Mouse (Mus musculus): ENCODE measurements at regions not wholly inside any gene's neighbourhood (a gene's known extent, or its start where the extent isn't known, plus 50 kb on each side); places are given as distances from the start of the nearest gene placed in this dataset.
A peak's percentile ranks its signal among the peaks of the same experiment; 100 is the strongest.

- no peak for ATAC-seq (ENCODE audit: insufficient number of reproducible peaks, insufficient read depth, low FRiP score, low read depth)
- Histone ChIP-seq H3K27ac (replicated peaks in 1 of 2; ENCODE audit: control insufficient read depth in 1 of 2, insufficient read depth in 1 of 2, low read depth in 2 of 2, low read length in 2 of 2) (no peak overlapping the region), H3K4me1 (ENCODE audit: control insufficient read depth in 2 of 2, insufficient read depth in 2 of 2, low read length in 2 of 2) (no peaks in the 10 kb centered on the region), H3K9me3 (ENCODE audit: control insufficient read depth, low read length) (no peaks in the 10 kb centered on the region), H3K27me3 (ENCODE audit: control insufficient read depth, insufficient read depth, low read length) (no peaks in the 10 kb centered on the region), H3K4me2 (ENCODE audit: low read length) (no peak overlapping the region), H3K4me3 (ENCODE audit: control insufficient read depth in 1 of 2, insufficient read depth in 1 of 2, low read depth in 1 of 2, low read length in 2 of 2) (no peak overlapping the region), H3K36me3 (ENCODE audit: control insufficient read depth, insufficient read depth, low read length) (no peaks in the 10 kb centered on the region), H3K9ac (ENCODE audit: low read length) (no peak overlapping the region)
- 79% methylated on average over 2 of the region's 2 CpGs for WGBS
These were observed 320.4 kb downstream of the Fgf9 start for GRCm38 (mm10) chr14:58390741-58391140.

GRCm38 (mm10) chr14:58387348-58388000 lies 317.1 kb downstream of the Fgf9 start:
- Histone ChIP-seq H3K9me3 (ENCODE audit: control insufficient read depth, low read length) (no peaks in the 10 kb centered on the region), H3K9ac (ENCODE audit: low read length) (no peak overlapping the region), H3K4me1 (ENCODE audit: control insufficient read depth in 2 of 2, insufficient read depth in 2 of 2, low read length in 2 of 2) (no peaks in the 10 kb centered on the region), H3K4me2 (ENCODE audit: low read length) (no peak overlapping the region), H3K4me3 (ENCODE audit: control insufficient read depth in 1 of 2, insufficient read depth in 1 of 2, low read depth in 1 of 2, low read length in 2 of 2) (no peak overlapping the region), H3K27me3 (ENCODE audit: control insufficient read depth, insufficient read depth, low read length) (no peaks in the 10 kb centered on the region), H3K27ac (replicated peaks in 1 of 2; ENCODE audit: control insufficient read depth in 1 of 2, insufficient read depth in 1 of 2, low read depth in 2 of 2, low read length in 2 of 2) (no peak overlapping the region), H3K36me3 (ENCODE audit: control insufficient read depth, insufficient read depth, low read length) (no peaks in the 10 kb centered on the region)
- ATAC-seq (ENCODE audit: insufficient number of reproducible peaks, insufficient read depth, low FRiP score, low read depth), result no peak
- WGBS, result 84% methylated on average over 9 of the region's 9 CpGs

GRCm38 (mm10) chr14:58375056-58375455 lies 304.7 kb downstream of the Fgf9 start:
- H3K4me1 ChIP-seq (ENCODE audit: control insufficient read depth in 2 of 2, insufficient read depth in 2 of 2, low read length in 2 of 2), result no peaks in the 10 kb centered on the region
- H3K4me3 ChIP-seq (ENCODE audit: control insufficient read depth in 1 of 2, insufficient read depth in 1 of 2, low read depth in 1 of 2, low read length in 2 of 2), result no peak overlapping the region
- no peak for ATAC-seq (ENCODE audit: insufficient number of reproducible peaks, insufficient read depth, low FRiP score, low read depth)
- H3K9ac ChIP-seq (ENCODE audit: low read length), result no peak overlapping the region
- no peak overlapping the region for H3K4me2 ChIP-seq (ENCODE audit: low read length)
- no peak overlapping the region for H3K27ac ChIP-seq (replicated peaks in 1 of 2; ENCODE audit: control insufficient read depth in 1 of 2, insufficient read depth in 1 of 2, low read depth in 2 of 2, low read length in 2 of 2)
- H3K36me3 ChIP-seq (ENCODE audit: control insufficient read depth, insufficient read depth, low read length), result no peaks in the 10 kb centered on the region
- peaks cover 5% of the 10 kb centered on the region for H3K9me3 ChIP-seq (ENCODE audit: control insufficient read depth, low read length)
- no peaks in the 10 kb centered on the region for H3K27me3 ChIP-seq (ENCODE audit: control insufficient read depth, insufficient read depth, low read length)

GRCm38 (mm10) chr14:58356824-58357223 lies 286.5 kb downstream of the Fgf9 start:
- Histone ChIP-seq H3K4me2 (ENCODE audit: low read length) (no peak overlapping the region), H3K9me3 (ENCODE audit: control insufficient read depth, low read length) (no peaks in the 10 kb centered on the region), H3K36me3 (ENCODE audit: control insufficient read depth, insufficient read depth, low read length) (no peaks in the 10 kb centered on the region), H3K4me1 (ENCODE audit: control insufficient read depth in 2 of 2, insufficient read depth in 2 of 2, low read length in 2 of 2) (peaks cover 0 to 4% of the 10 kb centered on the region in 2 experiments; a peak in 2 of 4 replicates), H3K9ac (ENCODE audit: low read length) (no peak overlapping the region), H3K4me3 (ENCODE audit: control insufficient read depth in 1 of 2, insufficient read depth in 1 of 2, low read depth in 1 of 2, low read length in 2 of 2) (no peak overlapping the region), H3K27ac (replicated peaks in 1 of 2; ENCODE audit: control insufficient read depth in 1 of 2, insufficient read depth in 1 of 2, low read depth in 2 of 2, low read length in 2 of 2) (no peak overlapping the region), H3K27me3 (ENCODE audit: control insufficient read depth, insufficient read depth, low read length) (no peaks in the 10 kb centered on the region)
- 83% methylated on average over 2 of the region's 2 CpGs for WGBS
- no peak for ATAC-seq (ENCODE audit: insufficient number of reproducible peaks, insufficient read depth, low FRiP score, low read depth)

GRCm38 (mm10) chr14:58352986-58353385 lies 282.6 kb downstream of the Fgf9 start:
- Histone ChIP-seq H3K27me3 (ENCODE audit: control insufficient read depth, insufficient read depth, low read length) (no peaks in the 10 kb centered on the region), H3K27ac (replicated peaks in 1 of 2; ENCODE audit: control insufficient read depth in 1 of 2, insufficient read depth in 1 of 2, low read depth in 2 of 2, low read length in 2 of 2) (no peak overlapping the region), H3K4me3 (ENCODE audit: control insufficient read depth in 1 of 2, insufficient read depth in 1 of 2, low read depth in 1 of 2, low read length in 2 of 2) (no peak overlapping the region), H3K9me3 (ENCODE audit: control insufficient read depth, low read length) (no peaks in the 10 kb centered on the region), H3K9ac (ENCODE audit: low read length) (no peak overlapping the region), H3K36me3 (ENCODE audit: control insufficient read depth, insufficient read depth, low read length) (no peaks in the 10 kb centered on the region), H3K4me1 (ENCODE audit: control insufficient read depth in 2 of 2, insufficient read depth in 2 of 2, low read length in 2 of 2) (peaks cover 0 to 4% of the 10 kb centered on the region in 2 experiments; a peak in 2 of 4 replicates), H3K4me2 (ENCODE audit: low read length) (no peak overlapping the region)
- no peak for ATAC-seq (ENCODE audit: insufficient number of reproducible peaks, insufficient read depth, low FRiP score, low read depth)

GRCm38 (mm10) chr14:58336148-58336547 lies 265.8 kb downstream of the Fgf9 start:
- Histone ChIP-seq H3K36me3 (ENCODE audit: control insufficient read depth, insufficient read depth, low read length) (no peaks in the 10 kb centered on the region), H3K4me1 (ENCODE audit: control insufficient read depth in 2 of 2, insufficient read depth in 2 of 2, low read length in 2 of 2) (peaks cover 6 to 11% of the 10 kb centered on the region in 2 experiments), H3K27me3 (ENCODE audit: control insufficient read depth, insufficient read depth, low read length) (no peaks in the 10 kb centered on the region), H3K9me3 (ENCODE audit: control insufficient read depth, low read length) (0 out of 2 replicates have a peak, but pooled peaks cover 2% of the 10 kb centered on the region), H3K27ac (replicated peaks in 1 of 2; ENCODE audit: control insufficient read depth in 1 of 2, insufficient read depth in 1 of 2, low read depth in 2 of 2, low read length in 2 of 2) (no peak overlapping the region), H3K4me2 (ENCODE audit: low read length) (no peak overlapping the region), H3K4me3 (ENCODE audit: control insufficient read depth in 1 of 2, insufficient read depth in 1 of 2, low read depth in 1 of 2, low read length in 2 of 2) (no peak overlapping the region), H3K9ac (ENCODE audit: low read length) (no peak overlapping the region)
- WGBS, result 91% methylated on average over 14 of the region's 14 CpGs
- no peak for ATAC-seq (ENCODE audit: insufficient number of reproducible peaks, insufficient read depth, low FRiP score, low read depth)

- H3K9me3 ChIP-seq (ENCODE audit: control insufficient read depth, low read length), result no peaks in the 10 kb centered on the region
- ATAC-seq (ENCODE audit: insufficient number of reproducible peaks, insufficient read depth, low FRiP score, low read depth), result no peak
- H3K4me1 ChIP-seq (ENCODE audit: control insufficient read depth in 2 of 2, insufficient read depth in 2 of 2, low read length in 2 of 2), result peaks cover 7 to 14% of the 10 kb centered on the region in 2 experiments; a peak in 3 of 4 replicates
- H3K27me3 ChIP-seq (ENCODE audit: control insufficient read depth, insufficient read depth, low read length), result no peaks in the 10 kb centered on the region
- no peaks in the 10 kb centered on the region for H3K36me3 ChIP-seq (ENCODE audit: control insufficient read depth, insufficient read depth, low read length)
- no peak overlapping the region for H3K4me3 ChIP-seq (ENCODE audit: control insufficient read depth in 1 of 2, insufficient read depth in 1 of 2, low read depth in 1 of 2, low read length in 2 of 2)
- H3K4me2 ChIP-seq (ENCODE audit: low read length), result no peak overlapping the region
- no peak overlapping the region for H3K9ac ChIP-seq (ENCODE audit: low read length)
- 73% methylated on average over 6 of the region's 6 CpGs for WGBS
- H3K27ac ChIP-seq (replicated peaks in 1 of 2; ENCODE audit: control insufficient read depth in 1 of 2, insufficient read depth in 1 of 2, low read depth in 2 of 2, low read length in 2 of 2), result no peak overlapping the region
These were observed 252.8 kb downstream of the Fgf9 start for GRCm38 (mm10) chr14:58323164-58323563.

GRCm38 (mm10) chr14:58322461-58322860 lies 252.1 kb downstream of the Fgf9 start:
- Histone ChIP-seq H3K9me3 (ENCODE audit: control insufficient read depth, low read length) (no peaks in the 10 kb centered on the region), H3K36me3 (ENCODE audit: control insufficient read depth, insufficient read depth, low read length) (no peaks in the 10 kb centered on the region), H3K27ac (replicated peaks in 1 of 2; ENCODE audit: control insufficient read depth in 1 of 2, insufficient read depth in 1 of 2, low read depth in 2 of 2, low read length in 2 of 2) (peak overlapping the region in 1 of 2 experiments; percentile 14; a peak in 1 of 4 replicates), H3K27me3 (ENCODE audit: control insufficient read depth, insufficient read depth, low read length) (no peaks in the 10 kb centered on the region), H3K4me3 (ENCODE audit: control insufficient read depth in 1 of 2, insufficient read depth in 1 of 2, low read depth in 1 of 2, low read length in 2 of 2) (no peak overlapping the region), H3K4me1 (ENCODE audit: control insufficient read depth in 2 of 2, insufficient read depth in 2 of 2, low read length in 2 of 2) (peaks cover 13 to 20% of the 10 kb centered on the region in 2 experiments), H3K4me2 (ENCODE audit: low read length) (no peak overlapping the region), H3K9ac (ENCODE audit: low read length) (no peak overlapping the region)
- no peak for ATAC-seq (ENCODE audit: insufficient number of reproducible peaks, insufficient read depth, low FRiP score, low read depth)
- WGBS, result 47% methylated on average over 4 of the region's 4 CpGs
